Mouse (Mus musculus) retina, embryonic 14.5 days (tissue): ENCODE results near the gene Vgll4.

Experiments
- DNase-seq: peaks from one replicate; pipeline ENCODE4 v3.0.0-alpha.2; 2015; ENCODE audit warnings: low spot score

Gene Vgll4

GRCm38 (mm10) chr6:114969213-114970120, at the start of gene Vgll4:
Gene Vgll4, minus strand, starts transcription at chr6:114969994.
- peak; percentile 65 for DNase-seq

- no peak for DNase-seq
These were observed 45.7 kb upstream of the Vgll4 start for GRCm38 (mm10) chr6:115015461-115015860.

DNA sequence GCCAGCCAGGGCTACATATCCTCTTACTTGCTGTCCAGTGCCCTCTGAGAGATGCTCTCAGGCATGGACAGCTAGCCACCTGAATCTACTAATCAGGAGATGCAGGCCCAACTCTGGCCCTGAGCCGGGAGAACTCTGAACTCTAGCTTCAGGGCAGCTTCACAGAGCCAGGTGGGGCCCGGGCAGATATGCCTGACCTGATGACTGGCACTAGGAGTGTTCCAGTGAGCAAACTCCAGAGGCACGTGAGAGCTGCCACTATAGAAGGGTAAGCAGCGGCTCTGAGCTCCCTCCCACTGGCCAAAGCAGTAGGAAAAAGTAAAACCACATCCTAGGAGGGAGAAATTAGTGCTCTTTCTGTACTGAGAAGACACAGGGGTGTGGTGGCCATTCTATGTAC, 43.8 kb upstream of the Vgll4 start:
- no peak for DNase-seq

DNA sequence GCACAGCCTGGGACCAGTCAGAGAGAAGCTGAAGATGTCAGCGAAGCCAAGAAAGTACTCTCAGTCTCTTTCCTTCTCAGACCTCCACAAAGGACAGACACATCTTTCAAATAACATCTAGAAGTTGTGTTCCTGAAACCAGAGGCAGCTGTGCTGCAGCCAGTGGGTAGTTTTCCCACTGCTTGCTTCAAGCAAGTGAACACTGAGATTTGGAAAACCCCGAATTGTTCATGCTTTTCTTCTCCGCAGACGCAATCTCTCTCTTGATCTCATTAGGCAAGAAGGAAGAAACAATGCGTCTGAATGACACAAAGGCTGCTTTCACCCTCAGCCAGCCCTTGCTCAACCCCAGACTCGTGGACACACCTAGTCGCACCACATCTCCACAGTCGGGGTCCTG, 42.0 kb upstream of the Vgll4 start:
- no peak for DNase-seq

- no peak for DNase-seq
These were observed 41.0 kb upstream of the Vgll4 start for GRCm38 (mm10) chr6:115010815-115011214.

DNA sequence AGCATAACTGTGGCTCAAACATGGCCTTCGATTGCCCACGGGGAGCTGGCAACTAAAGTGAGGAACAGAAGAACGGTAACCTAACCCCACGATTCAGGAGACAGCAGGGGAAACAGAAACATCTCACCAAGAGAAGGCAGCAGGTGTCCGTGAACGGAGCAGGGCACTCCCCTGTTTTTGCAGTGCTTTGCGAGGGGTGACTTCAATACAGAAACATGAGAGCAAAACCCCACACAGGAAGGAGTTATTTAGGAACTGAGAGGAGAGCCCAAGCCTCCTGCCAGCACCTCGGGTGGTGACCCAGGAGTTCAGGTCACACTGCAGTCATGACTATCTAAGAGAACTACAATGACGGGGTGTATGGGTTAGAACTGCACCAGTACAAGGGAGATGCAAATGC, 40.5 kb upstream of the Vgll4 start:
- DNase-seq: no peak

DNA sequence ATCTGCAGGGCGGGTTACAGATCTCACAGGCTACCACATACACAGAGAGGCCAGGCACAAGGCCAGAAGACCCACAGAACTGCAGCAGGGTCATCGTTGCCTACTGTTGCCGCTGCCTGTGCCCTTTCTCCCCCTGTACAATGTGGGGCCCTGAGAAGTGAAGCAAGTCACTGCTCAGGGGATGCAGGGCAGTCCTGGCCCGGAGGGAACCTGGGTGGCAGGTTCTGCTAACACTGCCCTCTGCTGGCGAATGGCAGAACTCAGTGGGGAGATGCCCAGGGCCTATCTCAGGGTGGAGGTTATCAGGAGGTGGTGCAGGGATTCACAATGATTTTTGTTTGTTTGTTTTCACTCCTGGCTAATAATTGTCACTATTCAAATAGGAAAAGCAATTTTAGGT, 37.9 kb upstream of the Vgll4 start:
- DNase-seq: peak; percentile 84

DNA sequence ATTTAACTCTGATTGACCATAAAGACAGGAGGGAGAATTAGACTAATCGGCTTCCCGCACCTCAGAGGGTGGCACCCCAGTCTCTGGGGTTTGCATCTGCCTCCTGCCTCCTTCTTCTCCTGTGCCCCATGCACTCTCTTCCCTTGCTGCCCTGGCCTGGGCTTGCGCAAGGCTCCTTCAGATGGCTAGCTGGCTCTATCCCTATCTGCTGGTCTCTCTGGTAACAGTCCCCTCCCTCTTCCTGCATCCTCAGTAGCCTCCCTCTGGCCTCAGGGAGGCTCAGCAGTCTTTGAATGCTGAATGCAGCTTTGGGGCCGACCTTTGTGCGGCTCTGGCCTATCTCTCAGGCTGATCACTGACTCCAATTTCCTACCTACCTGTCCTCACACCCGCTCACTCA, 37.2 kb upstream of the Vgll4 start:
- peak; percentile 11 for DNase-seq

DNA sequence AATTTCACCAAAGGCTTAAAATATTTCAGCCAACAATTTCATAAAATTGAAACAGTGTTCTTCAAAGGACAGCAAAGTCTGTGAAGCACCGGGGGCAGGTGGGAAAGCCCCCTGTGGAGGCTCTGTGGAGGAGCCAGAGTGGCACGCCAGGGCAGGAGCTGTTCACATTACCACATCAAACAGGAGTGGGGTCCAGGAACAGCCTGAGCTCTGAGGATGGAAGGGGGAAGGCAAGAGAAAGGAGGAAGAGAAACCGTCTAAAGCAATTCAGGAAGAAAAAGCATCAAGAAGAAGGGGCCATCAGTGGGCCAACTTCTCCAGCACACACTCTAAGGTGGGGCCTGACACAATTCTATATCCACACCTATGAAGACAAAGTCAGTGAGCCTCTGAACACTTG, 36.3 kb upstream of the Vgll4 start:
- DNase-seq: no peak

DNA sequence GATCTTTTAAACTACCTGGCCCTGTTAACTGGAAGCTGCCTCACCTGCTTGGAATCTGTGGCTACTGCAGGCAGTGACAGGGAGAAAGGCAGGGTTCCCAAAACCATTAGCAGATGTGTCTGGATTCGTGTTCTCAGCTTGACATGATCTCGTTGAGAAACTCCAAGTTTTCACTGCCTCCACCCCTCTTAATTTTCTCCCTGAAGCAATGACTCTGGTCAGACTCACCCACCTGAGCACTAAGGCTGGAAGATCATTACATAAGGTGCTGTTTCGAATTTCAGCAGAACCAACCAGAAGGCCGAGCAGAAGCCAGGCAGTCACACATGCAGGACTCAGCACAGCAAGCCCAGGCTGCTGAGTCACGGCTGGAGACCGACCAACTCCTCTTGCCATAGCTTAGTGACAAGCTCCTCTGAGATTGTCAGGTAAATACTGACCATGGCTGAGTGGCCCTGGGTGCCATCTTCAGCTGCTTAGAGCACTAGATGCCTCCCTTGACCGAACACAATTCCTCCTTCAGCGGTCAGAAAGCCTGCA, 35.6 kb upstream of the Vgll4 start:
- no peak for DNase-seq

- no peak for DNase-seq
These were observed 34.8 kb upstream of the Vgll4 start for GRCm38 (mm10) chr6:115004636-115005035.

GRCm38 (mm10) chr6:114998374-114999031, 28.7 kb upstream of the Vgll4 start:
- no peak for DNase-seq

GRCm38 (mm10) chr6:114997471-114997870, 27.7 kb upstream of the Vgll4 start:
- DNase-seq: no peak

GRCm38 (mm10) chr6:114996910-114997309, 27.1 kb upstream of the Vgll4 start:
- no peak for DNase-seq

DNA sequence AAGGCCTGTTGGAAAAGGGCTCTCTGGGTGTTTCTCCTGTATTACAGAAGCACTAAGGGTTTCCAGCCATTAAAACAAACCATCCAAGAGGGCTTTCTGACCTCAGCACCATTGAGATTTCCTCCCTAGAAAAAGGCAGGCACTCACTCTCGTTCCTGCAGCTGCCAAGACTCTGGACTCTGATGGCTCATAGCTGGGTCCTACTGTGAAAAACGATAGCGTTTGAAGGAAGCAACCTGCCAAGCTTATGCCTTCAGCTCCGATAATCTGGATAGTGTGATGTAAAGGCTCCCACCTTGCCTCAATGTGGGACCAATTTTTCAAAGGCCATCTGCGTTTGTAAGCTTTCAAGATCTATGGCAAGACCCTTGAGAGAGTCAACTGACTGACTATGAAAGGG, 24.3 kb upstream of the Vgll4 start:
- no peak for DNase-seq

GRCm38 (mm10) chr6:114993659-114994058, 23.9 kb upstream of the Vgll4 start:
- no peak for DNase-seq

DNA sequence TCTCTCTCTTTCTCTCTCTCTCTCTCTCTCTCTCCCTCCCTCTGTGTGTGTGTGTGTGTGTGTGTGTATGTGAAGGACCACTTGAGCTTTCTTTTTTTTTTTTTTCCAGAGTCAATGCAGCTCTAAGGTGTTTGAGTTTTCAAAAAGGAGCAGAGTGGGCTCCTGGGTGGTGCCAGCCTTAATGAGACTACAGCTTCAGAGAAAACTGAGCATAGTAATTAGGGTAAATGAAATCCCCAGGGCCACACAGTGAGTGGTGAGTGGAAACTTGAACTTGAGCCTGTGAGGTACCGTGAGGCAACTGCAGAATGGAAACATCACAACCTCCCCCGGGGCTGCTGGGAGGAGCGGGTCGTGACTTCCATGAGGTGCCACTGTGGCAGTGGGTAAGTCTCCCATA, 22.1 kb upstream of the Vgll4 start:
- no peak for DNase-seq

DNA sequence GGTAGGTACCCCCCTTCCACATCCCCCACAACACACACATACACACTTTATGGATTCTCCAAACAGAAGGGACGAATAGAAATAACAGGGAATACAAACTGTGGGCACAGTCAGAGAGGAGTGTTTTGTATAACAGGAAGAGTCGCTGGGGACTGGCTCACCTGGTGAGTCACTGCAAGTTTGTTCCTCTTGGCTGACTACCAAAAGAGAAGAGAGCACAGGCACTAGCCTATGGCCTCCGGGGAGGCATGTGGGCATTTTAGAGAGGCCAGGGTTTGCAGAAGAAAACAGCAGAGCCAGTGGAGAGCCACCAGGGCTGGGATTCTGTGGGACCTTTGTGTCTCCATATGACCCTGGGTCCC, 18.8 kb upstream of the Vgll4 start:
- DNase-seq: no peak

DNA sequence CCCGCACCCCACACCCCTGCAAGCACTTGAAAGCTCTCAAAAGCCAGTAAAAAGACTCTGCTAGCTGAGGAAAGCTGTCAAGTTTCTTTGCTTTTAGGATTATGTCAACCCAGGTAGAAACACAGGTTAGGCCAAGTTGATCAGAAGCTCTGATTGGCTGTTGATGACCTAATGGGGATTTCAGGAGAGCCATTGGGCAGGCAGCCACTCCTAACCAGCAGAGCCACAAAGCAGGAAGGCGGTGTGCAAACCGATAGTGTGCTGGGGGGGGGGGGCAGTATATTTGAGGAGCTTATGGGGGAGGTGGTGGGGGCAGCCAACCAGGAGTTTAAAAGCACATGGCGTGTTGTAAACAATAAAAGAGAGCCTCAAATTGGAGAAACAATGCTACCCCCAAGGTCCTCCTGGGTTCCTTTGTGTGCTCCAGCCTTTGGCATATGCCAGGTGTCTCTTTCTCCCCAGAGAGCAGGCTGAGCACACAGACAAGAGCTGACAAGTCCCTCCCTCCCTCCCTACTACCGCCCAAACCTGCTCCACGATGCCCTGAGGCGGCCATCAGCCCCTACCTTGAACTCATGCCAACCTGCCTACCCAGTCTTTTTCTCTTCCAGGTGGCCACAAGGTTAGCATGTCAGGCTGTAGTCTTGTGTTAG, 18.3 kb upstream of the Vgll4 start:
- DNase-seq: no peak

DNA sequence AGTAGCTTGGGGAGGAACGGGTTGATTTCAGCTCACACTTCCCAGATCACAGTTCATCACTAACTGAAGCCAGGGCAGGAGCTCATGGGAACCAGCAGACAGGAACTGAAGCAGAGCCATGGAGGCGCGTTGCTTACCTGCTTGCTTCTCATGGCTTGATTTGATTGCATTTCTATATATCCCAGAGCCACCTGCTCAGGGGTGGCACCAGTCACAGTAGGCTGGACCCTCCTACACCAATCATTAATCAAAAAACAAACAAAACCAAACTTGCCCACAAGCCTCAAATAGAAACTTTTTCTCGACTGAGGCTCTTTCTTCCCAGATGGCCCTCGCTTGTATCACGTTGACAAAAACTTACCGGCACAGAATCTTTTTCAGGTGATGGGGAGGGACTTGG, 12.9 kb upstream of the Vgll4 start:
- DNase-seq: no peak

DNA sequence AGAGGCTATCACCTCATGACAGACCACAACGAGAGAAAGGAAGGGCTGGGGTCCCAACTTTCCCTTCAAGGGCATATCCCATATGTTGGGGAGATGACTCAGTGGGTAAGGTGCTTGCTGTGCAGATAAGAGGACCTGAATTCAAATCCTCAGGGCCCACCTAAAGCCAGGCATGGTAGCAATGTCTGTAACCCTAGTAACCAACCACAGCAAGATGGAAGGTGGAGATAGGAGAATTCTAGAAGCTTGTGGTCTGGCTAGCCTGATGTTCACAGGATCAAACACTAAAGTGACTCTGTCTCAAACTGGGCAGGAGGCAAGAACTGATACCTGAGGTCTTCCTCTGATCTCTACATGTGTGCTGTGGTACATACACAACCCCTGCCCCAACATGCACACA, 9.9 kb upstream of the Vgll4 start:
- DNase-seq: no peak

DNA sequence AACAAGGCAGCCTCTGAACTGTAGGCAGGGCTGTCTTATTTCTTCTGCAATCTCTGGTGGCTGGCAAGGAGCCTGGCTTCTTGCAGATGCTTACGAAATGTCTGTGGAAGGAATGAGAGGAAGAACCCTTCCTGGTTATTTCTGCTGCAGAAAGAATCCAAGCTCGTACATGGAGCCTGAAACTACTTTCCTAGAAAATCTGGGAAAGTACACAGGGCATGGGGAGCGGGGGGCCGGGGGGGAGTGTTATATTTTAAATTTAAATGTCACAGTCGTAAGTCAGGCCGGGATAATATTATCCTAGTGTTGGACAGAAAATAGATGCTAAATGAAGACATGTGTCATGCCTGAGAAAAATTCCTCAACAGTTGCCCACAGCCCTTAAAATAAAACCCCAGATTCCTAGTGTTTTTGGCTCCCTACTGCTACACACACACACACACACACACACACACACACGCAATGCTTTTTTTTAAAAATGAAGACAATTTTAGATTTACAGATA, 7.2 kb upstream of the Vgll4 start:
- no peak for DNase-seq

- DNase-seq: no peak
These were observed 4.5 kb upstream of the Vgll4 start for GRCm38 (mm10) chr6:114974331-114974730.
